Mouse (Mus musculus) MEL (cell line): ENCODE results near the gene Pkd1l2. TPM values are rescaled to one million over a fixed set of nuclear protein-coding genes. Genes with fewer than 3 reads are reported as not detected.

Experiments used
- DNase-seq: peaks from one replicate; pipeline ENCODE4 v3.0.0; 2011; ENCODE audit warnings: low read depth, low spot score
- H3K27ac ChIP-seq: 2 replicates; pipeline ENCODE4 v1.5.1; 2012; ENCODE audit warnings: low read depth, mild to moderate bottlenecking, control low read depth, low read length, moderate library complexity; ENCODE audit not compliant: control insufficient read depth
- H3K27me3 ChIP-seq, 2 experiments: fragments of 150-350 bp in 1 of 2; sonication (generic) in 1 of 2; 2 replicates each; pipeline ENCODE4 v1.6.1; 2012; ENCODE audit warnings: low read length in 2 of 2, mild to moderate bottlenecking in 2 of 2, improper control_type of control experiment in 1 of 2, moderate library complexity in 1 of 2; ENCODE audit not compliant: insufficient read depth in 2 of 2, control insufficient read depth in 1 of 2
- H3K36me3 ChIP-seq, 2 experiments: 2 replicates each; pipeline ENCODE4 v1.6.1; 2012 to 2014; ENCODE audit warnings: low read length in 2 of 2, improper control_type of control experiment in 1 of 2, inconsistent platforms in 1 of 2, mild to moderate bottlenecking in 1 of 2; ENCODE audit not compliant: insufficient read depth in 2 of 2, control insufficient read depth in 1 of 2
- H3K4me1 ChIP-seq, 2 experiments: fragments of 150-350 bp in 1 of 2; sonication (generic) in 1 of 2; 2 replicates each; pipeline ENCODE4 v1.6.1; 2012; ENCODE audit warnings: low read length in 2 of 2, improper control_type of control experiment in 1 of 2, mild to moderate bottlenecking in 1 of 2; ENCODE audit not compliant: insufficient read depth in 2 of 2, control insufficient read depth in 1 of 2
- H3K4me3 ChIP-seq, 2 experiments: fragments of 150-350 bp in 1 of 2; sonication (generic) in 1 of 2; 2 replicates each; pipeline ENCODE4 v1.5.1; 2012; ENCODE audit warnings: low read depth in 2 of 2, low read length in 2 of 2, mild to moderate bottlenecking in 2 of 2, moderate library complexity in 2 of 2, control low read depth in 1 of 2, improper control_type of control experiment in 1 of 2; ENCODE audit not compliant: control insufficient read depth in 1 of 2, insufficient read depth in 1 of 2
- H3K79me2 ChIP-seq: 2 replicates; pipeline ENCODE4 v1.6.1; 2012; ENCODE audit warnings: mild to moderate bottlenecking, low read length, moderate library complexity; ENCODE audit not compliant: control insufficient read depth, poor library complexity, insufficient read depth
- H3K9ac ChIP-seq: 2 replicates; pipeline ENCODE4 v1.6.1; 2012; ENCODE audit warnings: low read depth, mild to moderate bottlenecking, control low read depth, low read length, moderate library complexity; ENCODE audit not compliant: control insufficient read depth, poor library complexity, severe bottlenecking
- H3K9me3 ChIP-seq: fragments of 150-350 bp; sonication (generic); replicated peaks from 2 replicates; pipeline ENCODE4 v1.6.1; 2012; ENCODE audit warnings: mild to moderate bottlenecking, low read length, improper control_type of control experiment, moderate library complexity; ENCODE audit not compliant: insufficient read depth
- BHLHE40 ChIP-seq: IDR thresholded peaks from 2 replicates; pipeline ENCODE4 v1.6.1; 2012; ENCODE audit warnings: low read depth, mild to moderate bottlenecking, inconsistent platforms, low read length, improper control_type of control experiment, borderline replicate concordance
- EP300 ChIP-seq, 2 experiments: IDR thresholded peaks; 2 replicates each; pipeline ENCODE4 v1.6.1; 2011; ENCODE audit warnings: improper control_type of control experiment in 2 of 2, low read length in 2 of 2, low read depth in 1 of 2, mild to moderate bottlenecking in 1 of 2
- ETS1 ChIP-seq: IDR thresholded peaks from 2 replicates; pipeline ENCODE4 v1.6.1; 2012; ENCODE audit warnings: low read depth, mild to moderate bottlenecking, inconsistent platforms, low read length, improper control_type of control experiment, moderate library complexity
- GATA1 ChIP-seq: IDR thresholded peaks from 2 replicates; pipeline ENCODE4 v1.6.1; 2011; ENCODE audit warnings: low read depth, low read length, improper control_type of control experiment
- JUND ChIP-seq: IDR thresholded peaks from 2 replicates; pipeline ENCODE4 v1.6.1; 2011; ENCODE audit warnings: low read depth, mild to moderate bottlenecking, improper control_type of control experiment, low read length
- MXI1 ChIP-seq: IDR thresholded peaks from 2 replicates; pipeline ENCODE4 v1.6.1; 2011; ENCODE audit warnings: mild to moderate bottlenecking, low read depth, low read length, improper control_type of control experiment
- MYC ChIP-seq: IDR thresholded peaks from 2 replicates; pipeline ENCODE4 v1.6.1; 2011; ENCODE audit warnings: low read depth, mild to moderate bottlenecking, low read length, improper control_type of control experiment, moderate library complexity
- NRF1 ChIP-seq: IDR thresholded peaks from 2 replicates; pipeline ENCODE4 v1.6.1; 2014; ENCODE audit warnings: low read depth, mild to moderate bottlenecking, inconsistent platforms, low read length, improper control_type of control experiment, moderate library complexity; ENCODE audit not compliant: poor library complexity, insufficient read depth, severe bottlenecking
- RAD21 ChIP-seq: IDR thresholded peaks from 2 replicates; pipeline ENCODE4 v1.6.1; 2011; ENCODE audit warnings: mild to moderate bottlenecking, low read depth, low read length, improper control_type of control experiment
- RCOR1 ChIP-seq: IDR thresholded peaks from 2 replicates; pipeline ENCODE4 v1.6.1; 2012; ENCODE audit warnings: low read depth, mild to moderate bottlenecking, inconsistent platforms, low read length, improper control_type of control experiment
- SIN3A ChIP-seq: IDR thresholded peaks from 2 replicates; pipeline ENCODE4 v1.6.1; 2012; ENCODE audit warnings: low read length, improper control_type of control experiment, inconsistent platforms
- SMC3 ChIP-seq: IDR thresholded peaks from 2 replicates; pipeline ENCODE4 v1.6.1; 2011; ENCODE audit warnings: low read depth, low read length, improper control_type of control experiment
- TCF12 ChIP-seq: IDR thresholded peaks from 2 replicates; pipeline ENCODE4 v1.6.1; 2014; ENCODE audit warnings: low read depth, mild to moderate bottlenecking, inconsistent platforms, low read length, improper control_type of control experiment, moderate library complexity
- USF1 ChIP-seq: IDR thresholded peaks from 2 replicates; pipeline ENCODE4 v1.6.1; 2014; ENCODE audit warnings: low read depth, mild to moderate bottlenecking, inconsistent platforms, low read length, improper control_type of control experiment, moderate library complexity
- ZNF384 ChIP-seq: IDR thresholded peaks from 2 replicates; pipeline ENCODE4 v1.6.1; 2012; ENCODE audit warnings: low read depth, mild to moderate bottlenecking, inconsistent platforms, low read length, improper control_type of control experiment
- polyA plus RNA-seq, 2 experiments: library from polyadenylated mRNA; stranded (reverse) in 1 of 2; unstranded in 1 of 2; fragments of >175 nt in 1 of 2; fragments of >200 nt in 1 of 2; gene quantifications; 2 replicates each; pipeline versions ENCODE4 v1.2.1 to v1.2.4; 2012; ENCODE audit warnings: low replicate concordance in 2 of 2, low read depth in 1 of 2; ENCODE audit not compliant: insufficient read length in 2 of 2, insufficient read depth in 1 of 2, missing spikeins in 1 of 2
- total RNA-seq: library from RNA; depleted of rRNA; stranded (reverse); fragments of 300-350 nt; gene quantifications from 2 replicates; pipeline ENCODE4 v1.2.3, GENCODE M21; 2012

Pkd1l2 gene
- total and polyA plus RNA-seq, 3 experiments: 0.86 to 1.5 TPM; not detected in 1

DNA sequence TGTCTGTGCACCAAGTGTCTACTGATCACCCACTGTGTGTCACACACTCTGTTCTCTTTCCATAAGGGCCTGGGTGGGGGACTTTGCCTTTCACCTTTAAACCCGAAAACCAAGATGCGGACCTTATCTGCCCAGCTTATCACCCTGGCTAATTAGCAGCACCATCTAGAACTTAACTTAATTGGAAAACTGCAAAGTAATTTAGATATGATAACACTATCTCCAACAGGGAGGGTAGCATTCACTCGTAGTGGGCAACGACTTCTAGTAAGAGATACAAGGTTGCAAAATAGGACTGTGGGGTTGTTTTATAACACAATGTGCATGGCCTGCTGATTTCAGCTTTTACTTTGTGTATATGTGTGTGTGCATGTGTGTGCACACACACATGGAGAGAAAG, 7.6 kb upstream of the Pkd1l2 start:
- no peaks in the 10 kb centered on the region for H3K79me2 ChIP-seq
- H3K27me3 ChIP-seq: no peaks in the 10 kb centered on the region
- no peak overlapping the region for H3K4me3 ChIP-seq
- peak overlapping the region; percentile 63 for H3K27ac ChIP-seq
- no peaks in the 10 kb centered on the region for H3K9me3 ChIP-seq
- no peak overlapping the region for H3K9ac ChIP-seq
- peaks cover 18 to 38% of the 10 kb centered on the region in 2 experiments for H3K4me1 ChIP-seq
- no peak for DNase-seq
- TF ChIP-seq JUND (no peak), MYC (peak; percentile 24; the same call in 1 of the 2 replicates), RCOR1 (0 out of 2 replicates have a peak, but pooled peaks have one; percentile 29), RAD21 (no peak), TCF12 (peak; percentile 79), BHLHE40 (peak; percentile 23; the same call in 1 of the 2 replicates), ZNF384 (no peak), MXI1 (0 out of 2 replicates have a peak, but pooled peaks have one; percentile 28), GATA1 (peak; percentile 92), ETS1 (peak; percentile 66; the same call in 1 of the 2 replicates), NRF1 (no peak), EP300 (IDR thresholded peaks at IDR 0.05; ENCODE audit: low read depth in 1 of 2, low read length in 2 of 2) (peak; percentile 78 to 89), SIN3A (peak; percentile 52; the same call in 1 of the 2 replicates), SMC3 (no peak)
- peaks cover 0 to 29% of the 10 kb centered on the region in 2 experiments; a peak in 2 of 4 replicates for H3K36me3 ChIP-seq

DNA sequence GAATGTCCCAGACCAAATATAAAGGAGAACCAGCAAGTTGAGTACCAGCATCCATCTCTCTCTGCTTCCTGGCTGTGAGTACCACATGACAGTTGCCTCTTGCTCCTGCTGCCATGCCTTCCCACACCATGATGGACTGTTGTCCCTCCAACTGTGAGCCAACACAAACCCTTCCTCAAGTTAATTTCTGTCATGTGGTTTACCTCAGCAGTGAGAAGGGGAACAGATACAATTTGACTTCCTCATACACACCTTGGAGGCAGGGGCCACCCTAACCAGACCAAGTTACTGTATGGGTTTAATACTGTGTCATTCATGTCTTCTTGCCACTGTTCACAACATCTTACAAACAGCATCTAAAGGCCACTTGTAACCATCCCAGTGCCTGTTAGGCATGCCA, 4.8 kb upstream of the Pkd1l2 start:
- Histone ChIP-seq H3K4me1 (peaks cover 36 to 62% of the 10 kb centered on the region in 2 experiments), H3K27me3 (no peaks in the 10 kb centered on the region), H3K9ac (no peak overlapping the region), H3K27ac (peak overlapping the region; percentile 91), H3K79me2 (no peaks in the 10 kb centered on the region), H3K36me3 (peaks cover 0 to 49% of the 10 kb centered on the region in 2 experiments; a peak in 2 of 4 replicates), H3K9me3 (no peaks in the 10 kb centered on the region), H3K4me3 (no peak overlapping the region)
- DNase-seq: peak; percentile 56
- TF ChIP-seq SIN3A (no peak), USF1 (peak; percentile 53), EP300 (IDR thresholded peaks at IDR 0.05; ENCODE audit: low read depth in 1 of 2, low read length in 2 of 2) (peak in 1 of 2 experiments; percentile 28; a peak in 1 of 4 replicates)
